Mouse (Mus musculus): ENCODE data around the gene Ppm1l. TPM values are rescaled to one million over a fixed set of nuclear protein-coding genes. Genes with fewer than 3 reads are reported as not detected.

The Ppm1l gene
- polyA plus RNA-seq, 1 experiment, result 21.4 TPM

DNA sequence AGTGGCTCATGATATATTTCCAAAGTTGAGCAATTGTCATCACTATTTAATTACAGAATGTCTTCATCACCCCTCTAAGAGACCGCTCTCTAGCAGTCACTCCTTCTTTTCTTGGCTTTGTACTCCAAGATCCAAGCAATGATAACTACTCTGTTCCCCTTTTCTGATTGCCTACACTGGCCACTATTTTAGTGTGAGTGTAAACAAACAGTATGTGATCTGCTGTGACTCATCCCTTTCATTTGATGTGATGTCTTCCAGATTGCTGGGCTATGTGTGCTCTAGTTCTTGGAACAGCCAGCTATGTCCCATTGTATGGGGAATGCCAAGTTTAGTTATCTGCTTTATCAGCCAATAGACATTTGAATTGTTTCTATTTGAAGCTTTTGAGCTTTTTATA, 210.7 kb downstream of the Ppm1l start:
- no peak for TF ChIP-seq POLR2A (IDR thresholded peaks at IDR 0.05; ENCODE audit: borderline replicate concordance, extremely low read depth, insufficient read depth, insufficient read length, poor library complexity, severe bottlenecking)
- no peak for TF ChIP-seq CTCF (IDR thresholded peaks at IDR 0.05; ENCODE audit: borderline replicate concordance, extremely low read depth, insufficient read depth, insufficient read length)
- DNase-seq (ENCODE audit: low read depth), result no peak

DNA sequence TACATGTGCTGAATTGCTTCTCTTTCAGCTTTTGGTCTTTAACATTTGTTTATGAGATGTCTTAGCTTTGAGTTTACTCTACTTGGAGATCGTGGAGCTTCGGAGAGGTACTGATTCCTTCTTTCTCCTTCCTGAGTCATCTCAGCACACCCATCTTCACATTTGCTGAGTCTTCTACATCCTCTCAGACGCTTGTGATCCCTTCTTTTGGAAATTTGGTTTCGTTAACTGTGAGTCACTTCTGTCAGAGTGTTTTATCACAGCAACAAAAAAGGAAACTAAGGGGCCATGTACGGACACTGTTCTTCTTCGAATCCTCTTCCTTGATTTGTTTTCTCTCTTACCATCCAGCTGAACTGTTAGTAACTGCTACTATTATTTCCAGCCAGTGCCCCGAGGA, 212.9 kb downstream of the Ppm1l start:
- no peak for DNase-seq (ENCODE audit: low read depth)
- TF ChIP-seq POLR2A (IDR thresholded peaks at IDR 0.05; ENCODE audit: borderline replicate concordance, extremely low read depth, insufficient read depth, insufficient read length, poor library complexity, severe bottlenecking) (no peak), CTCF (IDR thresholded peaks at IDR 0.05; ENCODE audit: borderline replicate concordance, extremely low read depth, insufficient read depth, insufficient read length) (no peak)

DNA sequence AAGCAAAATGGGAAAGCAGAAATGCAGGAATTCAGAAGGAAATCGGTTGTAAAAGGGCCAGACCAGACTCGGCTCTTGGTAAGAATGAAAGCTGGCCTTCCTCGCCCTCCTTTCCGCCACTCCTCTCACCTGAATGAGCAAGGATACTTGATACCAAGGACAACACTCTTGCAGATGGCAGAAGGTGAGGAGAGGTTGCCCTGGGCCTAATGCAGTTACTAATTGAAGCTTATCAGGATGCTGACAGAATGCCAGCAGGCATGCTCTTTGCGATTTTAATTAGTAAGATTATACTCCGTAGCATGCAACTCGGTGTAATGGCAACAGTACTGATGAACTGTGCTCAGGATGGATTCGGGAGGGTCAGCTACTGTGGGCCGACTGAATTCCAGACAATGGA, 214.8 kb downstream of the Ppm1l start:
- TF ChIP-seq CTCF (IDR thresholded peaks at IDR 0.05; ENCODE audit: borderline replicate concordance, extremely low read depth, insufficient read depth, insufficient read length) (no peak), POLR2A (IDR thresholded peaks at IDR 0.05; ENCODE audit: borderline replicate concordance, extremely low read depth, insufficient read depth, insufficient read length, poor library complexity, severe bottlenecking) (no peak)
- DNase-seq (ENCODE audit: low read depth), result peak; percentile 78

- TF ChIP-seq CTCF (IDR thresholded peaks at IDR 0.05; ENCODE audit: borderline replicate concordance, extremely low read depth, insufficient read depth, insufficient read length) (no peak), POLR2A (IDR thresholded peaks at IDR 0.05; ENCODE audit: borderline replicate concordance, extremely low read depth, insufficient read depth, insufficient read length, poor library complexity, severe bottlenecking) (no peak)
- DNase-seq (ENCODE audit: low read depth), result no peak
These were observed 216.0 kb downstream of the Ppm1l start for GRCm38 (mm10) chr3:69532687-69533086.

DNA sequence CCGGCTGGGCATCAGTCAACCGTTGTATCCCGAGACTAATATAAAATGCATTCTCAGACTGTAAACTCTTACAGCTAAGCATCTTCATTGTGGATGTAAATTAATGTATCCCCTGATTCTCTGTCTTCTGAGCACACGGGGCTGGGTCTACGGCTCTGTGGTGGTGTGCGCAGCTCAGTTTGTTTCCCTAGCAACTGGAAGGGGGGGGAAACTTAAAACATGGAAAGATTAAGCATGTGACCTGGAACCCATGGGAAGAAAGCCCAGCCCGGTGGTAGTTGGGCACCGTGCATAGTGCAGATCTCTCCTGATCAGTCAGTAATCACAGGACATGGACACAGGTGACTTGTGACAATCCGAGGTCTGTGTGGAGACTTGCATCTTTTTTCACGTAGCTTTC, 218.8 kb downstream of the Ppm1l start:
- no peak for TF ChIP-seq CTCF (IDR thresholded peaks at IDR 0.05; ENCODE audit: borderline replicate concordance, extremely low read depth, insufficient read depth, insufficient read length)
- TF ChIP-seq POLR2A (IDR thresholded peaks at IDR 0.05; ENCODE audit: borderline replicate concordance, extremely low read depth, insufficient read depth, insufficient read length, poor library complexity, severe bottlenecking), result no peak
- DNase-seq (ENCODE audit: low read depth), result peak; percentile 79

DNA sequence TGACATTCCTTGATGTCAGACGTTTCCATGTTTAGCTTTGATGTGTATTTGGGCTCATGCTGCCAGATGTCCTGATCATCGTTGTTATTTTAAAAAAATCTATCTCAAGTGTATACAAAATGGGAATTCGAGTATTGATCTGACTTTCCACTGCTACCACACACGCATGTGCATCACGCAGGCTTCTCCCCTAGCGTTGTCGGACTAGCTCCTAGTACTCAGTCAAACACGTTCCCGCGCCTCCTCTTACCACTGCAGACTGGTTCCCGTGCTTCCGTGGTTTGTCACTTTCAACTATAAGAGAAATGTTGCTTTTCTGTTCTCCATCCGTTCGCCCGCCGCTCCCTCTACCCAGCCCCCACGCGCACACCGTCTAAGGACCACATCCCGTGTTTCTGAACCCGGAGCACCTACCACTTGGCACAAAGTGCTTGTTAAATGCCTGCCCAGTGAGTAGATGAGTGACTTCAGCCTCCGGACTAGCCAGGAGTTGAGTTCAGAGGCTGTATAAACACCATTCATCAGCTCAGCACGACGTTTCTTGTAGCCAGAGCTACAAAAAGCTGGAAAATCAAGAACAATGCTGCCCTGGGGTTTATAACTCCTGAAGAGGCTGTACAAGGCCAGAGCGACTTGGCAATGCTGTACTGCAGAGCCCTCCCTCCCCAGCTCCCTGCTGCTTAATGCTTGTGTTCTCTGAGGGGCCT, 219.4 kb downstream of the Ppm1l start:
- TF ChIP-seq CTCF (IDR thresholded peaks at IDR 0.05; ENCODE audit: borderline replicate concordance, extremely low read depth, insufficient read depth, insufficient read length) (no peak), POLR2A (IDR thresholded peaks at IDR 0.05; ENCODE audit: borderline replicate concordance, extremely low read depth, insufficient read depth, insufficient read length, poor library complexity, severe bottlenecking) (no peak)
- peak; percentile 91 for DNase-seq (ENCODE audit: low read depth)

- DNase-seq (ENCODE audit: low read depth), result peak; percentile 79
- no peak for TF ChIP-seq CTCF (IDR thresholded peaks at IDR 0.05; ENCODE audit: borderline replicate concordance, extremely low read depth, insufficient read depth, insufficient read length)
These were observed 226.3 kb downstream of the Ppm1l start for GRCm38 (mm10) chr3:69542962-69543361.

GRCm38 (mm10) chr3:69543730-69544129, 227.1 kb downstream of the Ppm1l start:
- TF ChIP-seq POLR2A (IDR thresholded peaks at IDR 0.05; ENCODE audit: borderline replicate concordance, extremely low read depth, insufficient read depth, insufficient read length, poor library complexity, severe bottlenecking) (no peak), CTCF (IDR thresholded peaks at IDR 0.05; ENCODE audit: borderline replicate concordance, extremely low read depth, insufficient read depth, insufficient read length) (no peak)
- DNase-seq (ENCODE audit: low read depth), result no peak

DNA sequence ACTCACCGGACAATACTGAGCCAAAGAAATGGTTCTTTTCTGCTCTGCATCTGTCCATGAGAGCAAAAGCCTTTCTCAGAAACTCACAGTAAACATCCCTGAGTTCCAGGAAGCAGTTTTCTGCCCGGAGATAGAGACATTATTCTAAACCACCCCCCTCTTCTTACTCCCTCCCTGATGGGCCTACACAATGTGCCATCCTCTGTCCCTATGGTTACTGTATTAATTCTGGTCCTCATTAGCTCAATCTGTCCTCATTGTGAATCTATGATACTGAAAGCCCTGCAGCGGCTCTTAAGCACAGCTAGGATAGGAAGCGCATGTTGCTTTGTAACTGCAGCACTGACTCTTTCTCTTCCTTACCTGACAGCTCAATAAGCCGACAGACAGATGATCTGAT, 228.4 kb downstream of the Ppm1l start:
- TF ChIP-seq CTCF (IDR thresholded peaks at IDR 0.05; ENCODE audit: borderline replicate concordance, extremely low read depth, insufficient read depth, insufficient read length) (no peak), POLR2A (IDR thresholded peaks at IDR 0.05; ENCODE audit: borderline replicate concordance, extremely low read depth, insufficient read depth, insufficient read length, poor library complexity, severe bottlenecking) (no peak)
- DNase-seq (ENCODE audit: low read depth), result peak; percentile 59

- DNase-seq (ENCODE audit: low read depth), result no peak
- TF ChIP-seq POLR2A (IDR thresholded peaks at IDR 0.05; ENCODE audit: borderline replicate concordance, extremely low read depth, insufficient read depth, insufficient read length, poor library complexity, severe bottlenecking), result no peak
- no peak for TF ChIP-seq CTCF (IDR thresholded peaks at IDR 0.05; ENCODE audit: borderline replicate concordance, extremely low read depth, insufficient read depth, insufficient read length)
These were observed 232.2 kb downstream of the Ppm1l start for GRCm38 (mm10) chr3:69548704-69549455.

GRCm38 (mm10) chr3:69549602-69550001, 232.9 kb downstream of the Ppm1l start:
- TF ChIP-seq CTCF (IDR thresholded peaks at IDR 0.05; ENCODE audit: borderline replicate concordance, extremely low read depth, insufficient read depth, insufficient read length), result no peak
- no peak for DNase-seq (ENCODE audit: low read depth)

DNA sequence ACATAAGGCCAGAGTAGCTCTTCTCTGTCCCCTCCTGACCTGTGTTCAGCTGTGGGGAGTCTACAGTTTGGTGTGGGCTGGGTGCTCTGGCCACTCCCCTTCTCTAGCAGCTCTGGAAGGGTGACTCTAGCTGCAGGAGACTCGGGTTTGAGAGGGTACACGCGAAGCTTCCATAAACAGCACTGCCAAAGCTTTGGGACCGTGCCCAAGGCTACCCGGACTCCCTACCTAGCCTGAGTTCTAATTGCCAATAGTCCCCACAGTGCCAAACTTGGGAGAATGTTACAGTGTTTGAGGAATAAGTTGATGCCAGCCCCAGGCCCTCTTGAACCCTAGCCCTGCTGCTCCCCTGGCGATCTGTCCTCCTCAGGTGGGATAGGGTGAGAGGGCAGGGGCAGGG, 238.8 kb downstream of the Ppm1l start:
- DNase-seq (ENCODE audit: low read depth), result no peak

More for the DNA sequence above, 238.8 kb downstream of the Ppm1l start:
- TF ChIP-seq POLR2A (IDR thresholded peaks at IDR 0.05; ENCODE audit: borderline replicate concordance, extremely low read depth, insufficient read depth, insufficient read length, poor library complexity, severe bottlenecking), result no peak
- TF ChIP-seq CTCF (IDR thresholded peaks at IDR 0.05; ENCODE audit: borderline replicate concordance, extremely low read depth, insufficient read depth, insufficient read length), result no peak

All from brain, embryonic 14.5 days (tissue).